Mouse (Mus musculus) myocyte (in vitro differentiated cells): ENCODE data around the gene Ank.
A peak's percentile ranks its signal among the peaks of the same experiment; 100 is the strongest.

Source experiments
- CEBPB ChIP-seq: IDR thresholded peaks from 2 replicates; pipeline ENCODE4 v1.6.1; 2011; ENCODE audit warnings: mild to moderate bottlenecking, moderate library complexity; ENCODE audit not compliant: poor library complexity, insufficient read depth, severe bottlenecking
- E2F4 ChIP-seq: IDR thresholded peaks from one replicate; pipeline ENCODE4 v1.6.1; 2011; ENCODE audit warnings: mild to moderate bottlenecking, control low read depth, moderate library complexity; ENCODE audit not compliant: insufficient read depth
- MAX ChIP-seq: IDR thresholded peaks from one replicate; pipeline ENCODE4 v1.6.1; 2011; ENCODE audit warnings: low read depth, mild to moderate bottlenecking, control low read depth
- MYOD1 ChIP-seq, 3 experiments: IDR thresholded peaks; one replicate each; pipeline ENCODE4 v1.6.1; 2011; ENCODE audit warnings: control low read depth in 2 of 3, low read depth in 2 of 3, mild to moderate bottlenecking in 2 of 3, moderate library complexity in 1 of 3; ENCODE audit not compliant: insufficient read length in 2 of 3, control insufficient read depth in 1 of 3
- MYOG ChIP-seq, 3 experiments: IDR thresholded peaks; one replicate each; pipeline ENCODE4 v1.6.1; 2011; ENCODE audit warnings: control low read depth in 2 of 3, low read depth in 2 of 3, mild to moderate bottlenecking in 2 of 3; ENCODE audit not compliant: insufficient read length in 2 of 3, control insufficient read depth in 1 of 3, insufficient read depth in 1 of 3
- POLR2A ChIP-seq: IDR thresholded peaks from one replicate; pipeline ENCODE4 v1.6.1; 2011; ENCODE audit warnings: low read depth, mild to moderate bottlenecking, control low read depth, moderate library complexity; ENCODE audit not compliant: insufficient read length
- POLR2AphosphoS2 ChIP-seq: IDR thresholded peaks from one replicate; pipeline ENCODE4 v1.6.1; 2011; ENCODE audit warnings: low read depth, control low read depth; ENCODE audit not compliant: insufficient read length
- TCF12 ChIP-seq: IDR thresholded peaks from one replicate; pipeline ENCODE4 v1.6.1; 2011; ENCODE audit warnings: mild to moderate bottlenecking, control low read depth; ENCODE audit not compliant: poor library complexity, insufficient read depth, severe bottlenecking
- TCF3 ChIP-seq: IDR thresholded peaks from one replicate; pipeline ENCODE4 v1.6.1; 2011; ENCODE audit warnings: low read depth, control low read depth; ENCODE audit not compliant: insufficient read length
- USF1 ChIP-seq: IDR thresholded peaks from one replicate; pipeline ENCODE4 v1.6.1; 2011; ENCODE audit warnings: low read depth, mild to moderate bottlenecking, control low read depth, moderate library complexity

GRCm38 (mm10) chr15:27477159-27477558 lies 10.7 kb downstream of the Ank start:
- TF ChIP-seq USF1: no peak
- no peak for TF ChIP-seq POLR2A
- no peak for TF ChIP-seq POLR2AphosphoS2
- no peak for TF ChIP-seq E2F4
- no peak for TF ChIP-seq TCF12
- TF ChIP-seq CEBPB: no peak
- no peak for TF ChIP-seq TCF3
- peak in 2 of 3 experiments; percentile 28 to 73 for TF ChIP-seq MYOG (IDR thresholded peaks at IDR 0.05; ENCODE audit: control insufficient read depth in 1 of 3, insufficient read depth in 1 of 3, insufficient read length in 2 of 3, low read depth in 2 of 3)
- TF ChIP-seq MAX: no peak
- TF ChIP-seq MYOD1 (IDR thresholded peaks at IDR 0.05; ENCODE audit: control insufficient read depth in 1 of 3, insufficient read length in 2 of 3, low read depth in 2 of 3): peak in 2 of 3 experiments; percentile 31 to 61
